Mouse (Mus musculus): ENCODE data around the gene Slc16a4. TPM values are rescaled to one million over a fixed set of nuclear protein-coding genes. Genes with fewer than 3 reads are reported as not detected.

The Slc16a4 gene
- 0.05 and 0.19 TPM in 2 replicates for polyA plus RNA-seq (2012; rRNA removed)

DNA sequence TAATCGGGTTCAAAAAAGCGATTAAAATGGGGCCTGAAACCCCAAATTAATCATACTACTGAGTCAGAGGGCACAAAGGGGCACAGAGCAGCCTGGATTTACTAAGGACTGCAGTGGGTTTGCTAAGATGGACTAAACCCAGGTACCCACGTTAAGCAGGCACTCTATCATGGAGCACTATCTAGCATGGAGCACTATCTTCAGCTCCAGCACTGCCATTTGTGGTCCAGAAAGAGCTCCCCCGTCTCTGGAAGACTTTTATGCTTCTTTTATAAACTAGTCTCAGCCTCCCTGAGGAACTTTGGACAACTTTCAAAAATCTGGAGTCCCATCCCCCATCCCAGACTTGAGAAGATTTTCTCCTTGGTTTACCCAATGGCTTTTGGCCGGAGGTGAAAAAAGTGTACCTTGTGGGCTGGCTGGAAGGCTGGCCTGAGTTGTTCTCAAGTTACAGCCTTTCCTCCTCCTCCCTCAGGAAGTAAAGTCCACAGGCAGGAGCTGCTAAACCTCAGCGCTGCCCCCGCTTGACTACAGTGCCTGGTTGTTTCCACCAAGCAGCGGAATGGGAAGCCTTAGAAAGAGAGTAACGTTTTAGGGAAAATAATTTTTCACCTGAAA lies at the start of gene Slc16a4:
Gene Slc16a4, plus strand, starts transcription at position 467 of the 618 bp plus-strand sequence.
- DNase-seq (ENCODE audit: low read depth, low spot score) = no peak
- 30% methylated on average over 9 of the region's 9 CpGs for WGBS

DNA sequence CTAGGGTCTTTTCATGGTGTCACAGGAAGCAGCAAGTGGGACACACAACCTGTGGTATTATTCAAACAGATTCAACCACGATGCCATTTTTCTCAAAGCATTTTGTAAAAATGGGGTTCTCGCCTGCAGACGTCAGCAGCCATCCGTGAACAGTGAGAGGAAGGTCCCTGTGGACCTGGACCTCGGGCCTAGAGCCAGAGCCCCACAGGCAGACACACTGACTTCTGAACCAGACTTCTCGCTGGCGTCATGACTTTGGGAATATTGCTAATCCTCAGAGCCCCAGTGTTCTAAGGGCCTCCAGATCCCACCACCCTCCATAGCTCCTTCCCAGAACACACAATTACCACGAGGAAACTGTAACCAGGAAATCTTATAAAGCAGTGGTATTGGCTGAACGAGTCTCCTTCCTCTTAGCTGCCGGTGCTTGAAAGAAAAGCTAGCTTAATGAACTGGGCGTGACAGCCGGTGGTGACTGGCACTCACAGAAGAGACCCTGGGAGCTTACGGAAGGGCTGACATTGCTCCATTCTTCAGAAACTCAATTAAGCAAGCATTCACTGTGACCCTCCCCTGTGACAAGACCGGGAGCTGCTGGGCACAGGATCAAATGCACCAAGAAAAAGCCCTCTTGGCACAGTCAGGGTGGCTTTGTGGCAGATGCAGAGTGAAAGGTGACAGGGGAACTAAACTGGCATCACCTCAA lies 49.5 kb upstream of the Slc16a4 start:
- DNase-seq (ENCODE audit: low read depth, low spot score) = no peak
- WGBS = 39% methylated on average over 14 of the region's 14 CpGs

DNA sequence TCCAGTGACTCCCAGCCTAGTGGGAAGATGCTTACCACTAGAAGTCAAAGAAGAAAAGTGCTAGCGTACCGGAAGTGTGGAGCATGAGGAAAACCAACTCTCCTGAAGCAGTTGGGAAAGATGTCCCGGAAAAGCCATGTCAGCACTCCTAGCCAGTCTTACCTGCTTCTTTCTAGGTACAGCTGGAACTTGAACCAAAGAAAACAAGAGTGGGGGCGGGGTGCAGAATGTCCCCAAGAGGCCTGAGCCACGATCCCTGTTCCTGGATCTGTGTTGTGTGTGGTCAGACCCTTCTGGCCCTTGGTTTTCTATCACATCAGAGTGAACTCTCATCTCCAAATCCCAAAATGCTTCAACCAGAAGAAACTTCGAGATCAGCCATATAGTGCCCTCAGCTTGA lies 44.2 kb upstream of the Slc16a4 start:
- DNase-seq (ENCODE audit: low read depth, low spot score) = no peak

DNA sequence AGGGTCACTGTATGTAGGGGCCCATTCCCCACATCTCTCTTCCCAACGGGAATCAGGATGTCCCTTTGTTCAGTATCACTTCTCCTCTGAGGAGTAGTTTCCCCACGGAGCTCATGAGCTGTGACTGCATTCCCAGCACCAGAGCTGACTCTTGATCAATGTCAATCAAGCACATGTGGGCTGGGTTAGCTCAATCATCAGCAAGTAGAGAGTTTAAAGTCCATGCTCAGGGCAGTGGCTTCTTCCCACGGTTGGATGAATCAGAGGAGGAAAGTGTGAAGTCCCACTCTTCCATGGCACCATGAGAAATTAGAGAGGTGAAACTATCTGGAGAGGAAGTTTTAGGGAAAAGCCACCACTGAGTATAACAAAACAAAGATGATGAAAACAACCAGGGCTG lies 42.0 kb upstream of the Slc16a4 start:
- WGBS = 42% methylated on average over 3 of the region's 3 CpGs
- no peak for DNase-seq (ENCODE audit: low read depth, low spot score)

More for the DNA sequence above, 44.2 kb upstream of the Slc16a4 start:
- 76% methylated on average over 6 of the region's 6 CpGs for WGBS

DNA sequence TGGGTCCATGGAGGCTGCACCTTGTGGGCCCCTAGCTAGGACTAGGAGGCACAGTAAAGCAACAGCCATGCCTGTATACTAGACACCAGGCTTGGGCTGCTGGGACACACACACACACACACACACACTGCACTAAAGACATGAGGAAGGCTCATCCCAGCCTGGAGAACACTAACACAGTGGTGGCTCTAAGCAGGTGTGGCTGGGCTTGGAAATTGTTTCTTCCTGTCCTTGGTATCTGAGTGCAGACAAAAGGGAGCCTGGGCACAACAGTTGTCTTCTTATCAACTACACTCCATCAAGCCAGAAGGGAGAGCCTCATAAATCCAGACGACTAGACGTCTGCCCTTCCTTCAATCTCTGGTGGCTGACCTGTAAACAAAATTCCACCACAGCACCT lies 40.7 kb upstream of the Slc16a4 start:
- no peak for DNase-seq (ENCODE audit: low read depth, low spot score)
- 24% methylated on average over 2 of the region's 2 CpGs for WGBS

DNA sequence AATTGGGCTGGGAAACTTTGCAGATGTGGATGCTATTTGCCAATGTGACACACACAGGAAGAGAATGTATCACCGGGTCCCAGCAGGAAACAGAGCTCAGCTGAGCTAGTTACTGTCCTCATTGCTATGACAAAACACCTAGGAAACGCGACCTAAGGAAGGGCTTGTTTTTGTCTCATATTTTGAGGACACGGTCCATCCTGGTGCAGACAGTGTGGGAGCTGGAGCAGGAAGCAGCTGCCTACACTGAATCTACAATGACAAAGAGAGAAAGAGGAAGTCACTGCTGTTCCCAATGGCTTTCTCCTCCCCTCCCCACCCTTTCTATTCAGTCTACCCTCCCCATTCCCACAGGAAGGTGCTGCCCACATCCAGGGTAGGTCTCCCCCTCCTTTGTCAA lies 39.0 kb upstream of the Slc16a4 start:
- WGBS = 52% methylated on average over 4 of the region's 4 CpGs
- DNase-seq (ENCODE audit: low read depth, low spot score) = no peak

DNA sequence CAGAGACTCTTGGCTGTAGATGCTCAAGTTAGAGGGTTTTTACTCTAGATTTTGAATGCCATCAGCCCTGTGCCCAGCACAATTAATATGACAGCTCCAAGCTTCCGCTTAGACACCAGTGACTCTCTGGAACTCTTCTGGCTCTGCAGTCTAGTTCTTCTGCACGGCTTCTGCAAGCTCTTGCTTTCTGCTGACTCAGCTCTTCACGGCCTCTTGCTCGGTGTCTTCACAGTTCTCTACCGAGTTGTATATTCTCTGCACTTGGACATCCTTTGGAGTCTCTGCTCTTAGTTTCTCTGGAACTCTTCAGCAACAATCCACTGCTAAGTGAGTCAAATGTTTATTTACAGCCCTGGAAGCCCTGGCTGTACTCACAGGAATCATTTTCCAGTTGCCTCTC lies 37.1 kb upstream of the Slc16a4 start:
- no peak for DNase-seq (ENCODE audit: low read depth, low spot score)
- 60% methylated on average over 5 of the region's 5 CpGs for WGBS

DNA sequence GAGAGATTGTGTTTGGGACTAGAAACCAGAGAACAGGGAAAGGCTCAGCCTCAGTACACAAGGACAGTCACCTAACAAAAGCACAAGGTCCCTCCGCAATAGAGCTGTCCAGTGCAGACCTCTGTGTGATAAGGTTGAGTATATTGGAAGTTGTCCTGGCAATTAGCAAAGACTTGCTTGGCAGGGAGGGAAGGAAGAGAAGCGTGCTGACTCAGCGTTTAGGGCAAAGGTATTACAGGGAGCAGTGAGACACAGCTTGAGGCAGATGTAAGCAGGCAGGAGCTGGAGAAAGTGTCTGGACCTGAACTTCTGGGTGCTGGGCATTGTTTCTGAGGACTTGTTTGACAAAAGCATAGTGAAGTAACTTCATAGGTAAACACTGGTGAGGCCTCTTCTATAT lies 35.0 kb upstream of the Slc16a4 start:
- 70% methylated on average over 3 of the region's 3 CpGs for WGBS
- no peak for DNase-seq (ENCODE audit: low read depth, low spot score)

DNA sequence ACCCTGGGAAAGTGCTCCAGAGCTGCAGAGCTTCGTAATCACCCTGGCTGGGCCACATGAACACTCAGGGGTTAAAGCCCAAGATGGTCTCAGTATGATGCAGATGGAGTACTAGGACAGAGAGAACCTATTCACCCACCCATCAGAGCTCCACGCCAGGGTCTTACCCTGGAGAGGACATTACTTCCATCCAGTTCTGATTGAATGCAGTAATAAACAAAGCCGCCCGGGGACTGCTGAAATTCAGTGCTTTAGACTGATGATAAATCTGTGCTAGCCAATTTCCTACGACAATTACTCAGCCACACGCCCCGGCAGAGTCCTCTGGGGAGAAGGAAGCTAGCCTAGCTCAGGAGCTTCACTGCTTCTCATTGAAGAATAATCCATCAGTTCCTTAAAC lies 34.3 kb upstream of the Slc16a4 start:
- no peak for DNase-seq (ENCODE audit: low read depth, low spot score)
- WGBS = 48% methylated on average over 7 of the region's 7 CpGs

DNA sequence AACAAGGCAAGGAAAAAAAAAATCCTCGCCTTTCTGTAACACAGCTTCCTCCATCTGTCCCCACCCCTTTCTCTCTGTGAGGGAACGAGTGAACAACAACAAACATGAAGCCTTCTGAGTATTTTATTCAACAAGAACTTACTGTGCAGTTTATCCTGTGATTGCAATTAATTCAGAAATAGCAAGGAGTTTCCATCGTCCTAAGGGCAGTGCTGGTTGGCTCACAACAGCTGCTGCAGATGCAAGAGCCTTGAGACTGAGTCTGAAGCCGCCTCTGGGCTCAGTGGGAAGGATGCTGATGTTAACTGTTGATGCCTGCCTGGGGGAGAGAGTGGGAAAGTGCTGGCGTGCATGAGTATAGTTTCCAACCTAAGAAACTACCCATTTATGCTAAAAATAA lies 33.1 kb upstream of the Slc16a4 start:
- WGBS = 51% methylated on average over 5 of the region's 5 CpGs
- no peak for DNase-seq (ENCODE audit: low read depth, low spot score)

DNA sequence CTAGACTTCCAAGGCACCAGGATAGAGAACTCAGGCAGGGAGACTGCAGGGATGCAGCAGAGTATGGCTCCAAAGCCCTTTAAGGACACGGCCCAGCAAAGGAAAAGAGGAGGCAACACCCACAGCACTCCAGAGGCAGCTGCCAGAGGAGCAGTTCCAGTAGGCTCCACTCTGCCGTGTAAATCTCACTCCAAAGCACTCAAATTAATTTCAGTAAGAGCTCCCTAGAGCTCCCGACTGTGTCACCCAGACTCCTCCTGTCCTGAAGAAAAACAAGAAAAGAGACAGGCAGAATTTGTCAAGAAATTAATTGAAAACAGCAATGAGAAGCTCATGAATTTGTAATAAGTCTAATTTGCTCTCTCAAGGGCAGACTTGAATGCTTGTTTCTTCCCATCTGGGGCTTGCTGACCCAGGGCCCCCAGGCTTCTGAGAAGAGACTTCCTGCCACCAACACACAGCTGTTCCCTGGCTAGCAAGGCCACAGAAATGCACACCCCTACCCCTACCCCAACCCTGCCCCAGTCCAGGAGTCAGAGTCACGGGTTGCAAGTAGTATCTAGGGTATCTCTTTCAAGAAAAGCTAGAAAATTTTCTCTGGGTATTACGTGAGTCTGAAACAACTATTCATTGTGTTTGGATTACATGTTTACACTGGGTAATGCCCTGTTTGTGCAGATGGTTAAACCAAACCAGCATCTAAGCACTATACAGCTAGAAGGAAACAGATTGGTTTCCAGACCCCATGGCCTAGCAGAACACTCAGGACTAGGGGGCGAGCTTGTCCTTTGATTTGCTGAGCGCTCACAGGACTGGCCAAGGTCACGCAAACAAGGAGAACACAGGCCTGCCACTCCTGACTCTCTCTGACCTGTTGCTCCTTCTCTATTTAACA lies 29.8 kb upstream of the Slc16a4 start:
- no peak for DNase-seq (ENCODE audit: low read depth, low spot score)
- 42% methylated on average over 8 of the region's 8 CpGs for WGBS

DNA sequence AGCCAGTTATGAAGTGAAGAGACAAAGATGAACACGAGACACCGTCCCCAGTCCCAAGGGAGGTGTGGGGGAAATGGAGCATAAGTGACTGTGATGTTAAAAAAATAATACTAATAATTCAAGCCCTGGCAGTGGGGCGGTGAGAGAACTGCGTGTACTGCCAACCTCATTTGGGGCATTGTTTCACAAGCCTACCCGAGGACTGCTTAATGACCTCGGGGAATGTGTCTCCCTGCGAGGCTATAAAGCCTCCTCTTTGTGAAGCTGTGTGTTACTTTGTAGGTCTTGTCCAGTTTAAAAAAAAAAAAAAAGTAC lies 29.2 kb upstream of the Slc16a4 start:
- no peak for DNase-seq (ENCODE audit: low read depth, low spot score)
- 25% methylated on average over 7 of the region's 7 CpGs for WGBS

DNA sequence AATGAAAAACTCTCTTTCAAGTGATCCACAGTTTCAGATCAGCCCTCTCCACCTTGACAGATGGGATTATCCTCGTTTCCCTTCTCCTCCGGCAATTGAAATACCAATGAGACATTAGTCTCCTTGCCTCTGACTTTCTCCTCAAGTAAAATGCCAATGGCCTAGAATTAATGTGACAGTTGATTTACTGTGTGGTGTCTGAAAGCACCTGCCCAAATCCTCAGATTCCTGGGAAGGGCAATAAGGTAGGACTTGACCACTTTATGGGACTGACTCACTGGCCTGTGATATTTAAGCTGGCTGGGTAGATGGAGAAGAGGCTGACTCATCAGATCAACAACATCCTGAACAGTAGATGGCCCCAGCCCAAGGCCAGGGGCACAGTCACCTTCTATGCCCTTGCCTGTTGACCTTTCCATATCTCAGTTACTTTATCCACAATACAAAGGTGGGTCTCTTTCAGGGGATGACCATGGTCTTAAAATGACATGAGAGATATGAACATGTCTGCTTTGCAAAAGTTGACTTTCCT lies 24.1 kb upstream of the Slc16a4 start:
- WGBS = 37% methylated on average over 2 of the region's 2 CpGs
- no peak for DNase-seq (ENCODE audit: low read depth, low spot score)

DNA sequence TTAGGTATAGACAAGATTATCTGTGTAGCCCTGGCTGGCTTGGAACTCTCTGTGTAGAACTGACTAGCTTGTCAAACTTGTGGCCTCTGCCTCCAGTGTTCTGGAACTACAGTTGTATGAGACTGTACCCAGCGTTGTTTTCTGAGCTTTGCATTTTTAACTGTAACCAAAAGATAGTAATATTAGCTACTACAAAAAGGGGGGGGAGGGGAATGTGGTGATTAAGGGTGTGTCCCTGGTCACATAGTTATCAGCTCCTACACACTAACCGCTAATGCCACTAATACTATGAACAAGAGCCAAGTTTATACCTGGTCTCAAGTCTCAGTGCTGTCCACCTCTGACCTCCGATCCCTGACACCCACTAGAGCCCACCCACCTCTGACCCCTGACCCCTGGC lies 18.6 kb upstream of the Slc16a4 start:
- DNase-seq (ENCODE audit: low read depth, low spot score) = no peak
- 87% methylated on average over 3 of the region's 3 CpGs for WGBS

DNA sequence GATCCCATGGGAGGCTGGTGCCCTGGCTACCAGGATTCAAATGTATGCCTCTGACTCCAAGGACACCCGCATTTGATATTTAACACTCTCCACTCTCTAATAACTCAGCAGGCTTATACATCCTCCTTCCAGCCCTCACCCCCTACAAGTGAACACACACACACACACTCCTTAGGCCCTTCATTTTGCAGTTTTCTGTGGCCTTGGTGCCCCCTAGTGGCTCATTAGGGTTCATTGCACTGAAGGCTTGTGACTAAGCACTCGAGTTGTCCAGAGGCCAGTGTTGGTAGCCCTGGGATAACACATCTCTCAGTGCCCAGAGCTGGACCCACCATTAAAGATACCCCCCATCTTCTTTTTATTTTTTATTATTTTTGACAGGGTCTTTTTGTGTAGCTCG lies 17.2 kb upstream of the Slc16a4 start:
- 13% methylated on average over 3 of the region's 3 CpGs for WGBS
- no peak for DNase-seq (ENCODE audit: low read depth, low spot score)

DNA sequence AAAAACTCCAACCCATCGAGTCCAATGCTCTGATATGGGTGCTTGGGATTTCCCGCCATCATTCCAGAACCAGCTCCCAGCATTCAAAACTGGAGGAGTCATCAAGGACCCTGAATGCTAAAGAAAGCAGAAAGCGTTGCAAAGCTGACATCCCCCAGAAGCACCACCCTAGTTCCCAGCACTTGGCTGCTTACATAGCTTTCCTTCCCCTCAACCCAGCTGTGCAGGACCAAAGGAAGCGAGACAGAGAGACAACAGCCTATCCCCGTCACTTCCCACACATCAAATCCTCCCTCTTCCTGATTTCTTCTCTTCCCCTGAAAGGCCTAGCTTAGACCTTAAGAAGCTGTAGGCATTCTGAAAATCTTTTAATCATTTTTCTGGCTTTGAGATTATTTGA lies 15.7 kb upstream of the Slc16a4 start:
- 54% methylated on average over 5 of the region's 5 CpGs for WGBS
- DNase-seq (ENCODE audit: low read depth, low spot score) = no peak

DNA sequence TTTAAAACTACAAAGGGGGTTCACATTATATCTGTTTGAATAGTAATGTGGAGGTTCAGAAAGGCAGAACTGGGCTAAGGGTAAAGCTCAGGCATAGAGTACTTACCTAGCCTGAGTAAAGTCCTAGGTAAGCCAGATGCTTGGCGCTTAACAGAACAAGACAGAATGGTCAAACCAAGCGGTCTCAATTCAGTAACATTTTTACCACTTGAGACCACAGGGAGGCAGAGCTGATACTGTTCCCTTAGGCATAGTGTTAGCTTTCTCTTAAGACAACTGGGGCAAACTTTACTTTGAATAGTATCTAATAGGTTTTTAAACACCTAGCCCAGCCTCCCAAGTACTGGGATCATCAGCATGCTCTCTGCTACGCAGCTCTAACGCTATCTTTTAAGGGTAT lies 15.0 kb upstream of the Slc16a4 start:
- DNase-seq (ENCODE audit: low read depth, low spot score) = no peak
- WGBS = 49% methylated on average over 4 of the region's 4 CpGs

DNA sequence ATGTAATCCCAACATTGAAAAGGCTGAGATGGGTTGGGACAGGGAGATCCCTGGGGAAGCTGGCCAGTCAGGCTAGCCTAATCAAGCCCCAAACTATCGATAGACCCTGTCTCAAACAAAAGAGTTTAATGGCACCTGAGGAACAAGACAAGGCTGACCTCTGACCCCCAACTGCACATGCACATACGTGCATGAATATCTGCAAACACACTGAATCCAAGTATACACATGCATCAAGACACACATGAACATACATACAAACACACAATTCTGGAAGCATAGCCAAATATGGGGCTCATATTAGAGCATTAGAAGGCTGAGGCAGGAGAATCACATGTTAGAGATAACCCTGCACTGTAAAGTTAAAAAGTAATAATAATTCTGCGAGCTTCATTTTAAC lies 14.4 kb upstream of the Slc16a4 start:
- no peak for DNase-seq (ENCODE audit: low read depth, low spot score)
- WGBS = 70% methylated on average over 3 of the region's 3 CpGs

DNA sequence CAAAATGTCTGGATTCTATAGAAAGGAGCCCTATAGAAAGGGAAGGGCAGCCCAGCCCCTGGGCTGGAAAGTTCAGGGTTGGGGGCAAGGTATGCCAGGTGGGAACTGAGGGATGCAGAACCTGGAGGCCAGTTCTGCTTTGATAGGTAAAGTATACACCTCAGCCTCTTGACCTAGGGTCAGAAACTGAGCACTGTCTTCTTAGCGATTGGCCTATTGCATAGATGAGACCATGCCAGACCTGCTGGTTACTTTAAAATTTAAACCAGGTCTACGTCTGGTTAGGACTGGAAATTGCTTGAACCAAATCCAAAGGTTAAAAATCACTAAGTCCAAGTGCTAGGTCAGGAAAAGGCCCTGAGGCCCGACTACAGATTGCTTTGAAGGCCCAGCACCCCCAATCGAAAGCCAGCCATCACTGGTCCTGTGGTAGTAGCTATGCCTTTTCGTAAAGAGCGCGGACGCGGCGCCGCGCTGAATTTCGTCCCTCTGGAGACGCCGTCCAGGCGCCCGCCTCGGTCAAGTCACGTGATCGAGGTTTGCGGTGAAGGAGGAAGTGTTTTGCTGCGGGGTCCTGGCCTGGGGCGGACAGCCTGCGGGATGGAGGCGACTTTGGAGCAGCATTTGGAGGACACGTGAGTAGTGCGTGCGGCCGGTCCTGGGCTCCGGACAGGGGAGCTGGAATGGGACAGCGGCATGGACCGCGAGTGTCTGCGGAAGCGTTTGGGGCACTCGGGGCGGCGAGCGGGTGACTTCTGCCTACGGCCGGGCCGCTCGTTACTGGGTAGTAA lies 12.4 kb upstream of the Slc16a4 start, which contains the start of gene Lamtor5:
Gene Lamtor5, plus strand, starts transcription at position 380 of the 791 bp plus-strand sequence.
- 2% methylated on average over 43 of the region's 43 CpGs for WGBS
- peak; percentile 60 for DNase-seq (ENCODE audit: low read depth, low spot score)

DNA sequence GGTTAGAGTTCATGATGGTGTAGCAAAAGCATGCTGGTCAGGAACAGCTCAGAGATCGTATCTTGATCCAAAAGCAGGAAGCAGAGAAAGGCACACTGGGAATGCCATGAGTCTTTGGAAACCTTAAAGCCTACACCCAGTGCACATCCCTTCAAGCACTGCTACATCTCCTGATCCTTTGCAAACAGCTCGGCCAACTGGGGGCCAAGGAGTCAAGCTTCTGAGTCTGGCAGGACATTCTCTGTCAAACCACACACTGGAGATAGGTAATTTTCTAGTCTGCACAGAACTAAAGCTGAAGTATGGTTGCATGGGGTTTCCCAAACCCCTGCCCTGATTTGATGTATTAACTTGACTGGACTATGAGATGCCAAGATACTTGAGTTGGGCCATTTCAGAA lies 4.9 kb upstream of the Slc16a4 start:
- 68% methylated on average over 2 of the region's 2 CpGs for WGBS
- DNase-seq (ENCODE audit: low read depth, low spot score) = no peak

All from large intestine, adult 2 months (tissue).